Mouse (Mus musculus) retina, postnatal 1 day (tissue): ENCODE measurements around the gene Slc6a4.
A peak's percentile ranks its signal among the peaks of the same experiment; 100 is the strongest.
"Not testable (repeated sequence)": the region's sequence is repeated elsewhere in the genome, so short reads cannot be mapped to it uniquely, and the experiment has no call there.

Experiments
- DNase-seq: peaks from one replicate; pipeline ENCODE4 v3.0.0-alpha.2; 2012

The Slc6a4 gene

GRCm38 (mm10) chr11:77021749-77022396 lies 23.5 kb downstream of the Slc6a4 start:
- DNase-seq: no peak

DNA sequence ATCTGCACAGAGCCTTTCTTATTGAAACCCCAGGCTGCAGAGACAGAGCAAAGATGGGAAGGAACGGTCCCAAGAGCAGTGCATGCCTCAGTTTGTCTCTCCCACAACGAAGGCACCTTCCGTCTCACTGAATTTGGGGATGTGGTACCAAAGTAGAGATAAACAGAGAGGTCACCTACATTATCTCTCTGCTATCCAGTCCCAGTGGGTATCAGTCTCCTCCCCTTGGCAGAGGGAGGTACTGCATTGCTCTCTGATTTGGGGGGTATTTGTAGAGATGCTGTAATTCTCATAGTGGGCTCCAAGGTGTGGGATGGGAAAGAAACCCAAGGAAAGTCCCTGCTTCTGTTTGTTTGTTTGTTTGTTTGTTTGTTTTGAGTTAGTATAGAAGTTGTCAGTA lies 28.2 kb downstream of the Slc6a4 start:
- no peak for DNase-seq

DNA sequence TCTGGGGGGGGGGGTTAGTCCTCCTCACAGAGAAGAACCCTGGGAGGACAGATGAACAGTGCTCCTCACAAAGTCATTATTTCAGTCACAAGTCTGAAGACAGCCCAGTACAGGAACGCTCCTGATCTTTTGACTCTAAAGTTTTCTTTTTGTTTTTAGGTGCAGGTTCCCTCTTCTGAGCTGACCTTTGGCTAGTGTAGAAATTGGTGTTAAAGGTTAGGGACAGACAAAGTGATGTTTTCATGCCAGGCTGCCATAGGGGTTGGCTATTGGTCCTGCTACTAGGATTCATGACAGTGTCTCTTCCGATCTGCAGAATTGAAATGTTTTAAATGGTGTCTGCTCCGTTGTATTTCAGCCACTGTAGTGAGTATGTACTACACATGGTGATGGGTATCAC lies 29.8 kb downstream of the Slc6a4 start:
- no peak for DNase-seq

DNA sequence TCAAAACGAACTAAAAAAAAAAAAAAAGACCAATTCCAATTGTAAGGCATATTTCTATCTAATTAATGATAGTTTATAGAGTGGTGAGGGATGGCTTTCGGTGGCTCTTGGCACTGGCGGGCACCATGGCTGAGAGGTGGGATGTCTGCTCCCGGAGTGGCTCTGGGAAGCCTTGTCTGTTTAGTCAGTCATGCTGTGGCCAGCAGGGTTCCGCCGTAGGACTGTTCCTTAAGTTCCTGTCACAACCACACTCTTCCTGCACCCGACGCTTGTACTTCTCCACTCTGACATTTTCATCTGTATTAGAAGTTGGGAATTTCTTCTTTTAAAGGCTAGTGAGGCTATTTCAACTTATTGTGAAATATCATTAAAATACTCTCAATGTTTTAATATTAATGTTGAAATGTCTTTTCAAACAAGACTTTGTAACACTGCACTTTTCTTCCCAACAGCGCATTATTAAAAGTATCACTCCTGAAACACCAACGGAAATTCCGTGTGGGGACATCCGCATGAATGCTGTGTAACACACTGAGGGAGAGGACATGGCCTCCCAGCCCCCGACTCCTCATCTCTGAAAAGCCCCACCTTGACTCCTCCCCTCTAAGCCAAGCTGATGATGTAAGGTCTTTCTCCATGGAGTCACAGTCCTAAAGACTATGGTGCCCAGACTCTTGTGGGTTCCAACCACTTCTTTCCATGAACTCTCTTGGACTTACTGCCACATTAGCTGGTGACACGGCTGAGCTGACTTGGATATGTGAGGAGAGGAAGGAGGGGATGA lies 32.9 kb downstream of the Slc6a4 start:
- DNase-seq: no peak

GRCm38 (mm10) chr11:77041891-77042290 lies 43.5 kb downstream of the Slc6a4 start:
- no peak for DNase-seq

- DNase-seq: no peak
Measured at GRCm38 (mm10) chr11:77042816-77043215, 44.4 kb downstream of the Slc6a4 start.

DNA sequence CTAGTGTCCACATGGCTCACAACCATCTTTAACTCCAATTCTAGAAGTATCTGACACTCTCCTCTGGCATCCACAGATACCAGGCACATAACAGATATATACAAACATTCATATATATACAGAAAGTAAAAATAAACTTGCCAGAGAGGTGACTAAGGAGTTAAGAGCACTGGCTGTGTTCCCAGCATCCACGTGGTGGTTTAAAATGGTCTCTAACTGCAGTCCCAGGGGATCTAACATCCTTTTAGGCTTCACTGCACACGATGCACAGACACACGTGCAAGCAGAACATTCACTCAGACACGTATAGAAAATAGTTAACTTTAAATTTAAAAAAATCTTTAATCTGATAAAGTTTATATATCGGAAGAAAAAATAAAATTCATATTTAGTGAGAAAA lies 63.5 kb downstream of the Slc6a4 start:
- no peak for DNase-seq

DNA sequence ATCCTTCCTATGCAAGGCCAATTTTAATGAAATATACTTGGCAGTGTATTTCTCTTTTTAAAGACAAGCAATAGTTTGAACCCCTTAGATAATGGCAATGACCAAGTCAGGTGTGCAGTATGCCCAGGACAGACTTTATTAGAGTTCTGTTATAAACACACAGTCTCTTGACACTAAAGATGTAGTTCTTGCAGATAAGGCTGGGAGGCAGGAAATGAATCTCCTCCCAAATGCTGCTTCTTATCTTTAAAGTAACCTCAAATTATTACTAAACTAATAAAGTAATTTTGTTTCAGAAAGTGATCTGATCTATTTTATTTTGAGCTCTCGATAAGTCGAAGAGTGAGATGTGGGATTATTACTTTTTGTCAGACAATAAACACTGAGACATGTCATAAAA lies 65.0 kb downstream of the Slc6a4 start:
- no peak for DNase-seq

GRCm38 (mm10) chr11:77068825-77069224 lies 70.4 kb downstream of the Slc6a4 start:
- DNase-seq: no peak

GRCm38 (mm10) chr11:77070721-77071120 lies 72.3 kb downstream of the Slc6a4 start:
- peak; percentile 37 for DNase-seq

- not testable (repeated sequence) for DNase-seq
Measured at GRCm38 (mm10) chr11:77077331-77077730, 78.9 kb downstream of the Slc6a4 start.

GRCm38 (mm10) chr11:77077792-77078191 lies 79.4 kb downstream of the Slc6a4 start:
- DNase-seq: no peak

DNA sequence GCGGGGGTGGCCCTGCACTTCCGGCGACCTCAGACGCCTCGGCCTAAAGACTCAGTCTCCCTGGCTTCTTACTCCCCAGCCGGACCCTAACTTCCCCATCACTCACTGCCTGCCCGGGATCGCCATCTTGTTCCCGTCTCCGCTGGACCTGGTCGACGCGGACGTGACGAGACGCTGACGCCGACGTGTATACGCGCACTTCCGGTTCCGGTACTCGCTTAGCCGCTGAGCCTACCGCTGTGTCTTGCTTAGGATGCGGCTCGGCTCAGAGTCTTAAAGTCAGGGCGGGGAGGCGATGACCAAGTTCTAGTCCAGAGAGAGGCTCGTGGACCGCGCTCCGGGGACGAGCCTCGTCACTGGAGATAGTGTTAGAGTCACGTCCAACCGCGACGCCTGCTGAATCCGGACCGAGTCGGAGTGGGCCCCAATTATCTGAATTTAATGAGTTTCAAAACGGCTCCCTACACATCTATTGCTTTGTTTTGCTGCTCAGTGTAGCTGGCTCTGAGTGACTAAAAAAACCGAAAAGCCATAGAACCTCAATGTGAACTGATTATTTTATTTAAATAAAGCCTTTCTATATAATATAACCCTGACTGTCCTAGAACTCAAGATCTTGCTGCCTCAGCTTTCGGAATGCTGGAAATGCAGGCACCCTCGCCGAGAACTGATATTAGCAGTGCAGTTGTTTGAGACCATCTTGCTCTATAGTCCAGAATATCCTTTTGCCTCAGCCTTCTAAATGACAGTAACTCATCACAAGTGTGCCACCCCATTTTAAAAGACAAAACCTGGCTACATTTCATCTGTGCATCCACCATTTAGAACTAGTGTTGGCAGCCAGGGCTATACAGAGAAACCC lies 80.1 kb downstream of the Slc6a4 start, which contains the start of gene Nsrp1:
Gene Nsrp1, minus strand, starts transcription at position 163 of the 862 bp plus-strand sequence.
- peak; percentile 96 for DNase-seq

GRCm38 (mm10) chr11:77079361-77079760 lies 81.0 kb downstream of the Slc6a4 start:
- DNase-seq: no peak
